Mouse (Mus musculus) MEL (cell line): ENCODE data around the gene Klhl13. TPM values are rescaled to one million over a fixed set of nuclear protein-coding genes. Genes with fewer than 3 reads are reported as not detected.

ENCODE experiments used
- DNase-seq: peaks from one replicate; pipeline ENCODE4 v3.0.0; 2011; ENCODE audit warnings: low read depth, low spot score
- H3K27ac ChIP-seq: 2 replicates; pipeline ENCODE4 v1.5.1; 2012; ENCODE audit warnings: low read depth, mild to moderate bottlenecking, control low read depth, low read length, moderate library complexity; ENCODE audit not compliant: control insufficient read depth
- H3K27me3 ChIP-seq, 2 experiments: fragments of 150-350 bp in 1 of 2; sonication (generic) in 1 of 2; 2 replicates each; pipeline ENCODE4 v1.6.1; 2012; ENCODE audit warnings: low read length in 2 of 2, mild to moderate bottlenecking in 2 of 2, improper control_type of control experiment in 1 of 2, moderate library complexity in 1 of 2; ENCODE audit not compliant: insufficient read depth in 2 of 2, control insufficient read depth in 1 of 2
- H3K36me3 ChIP-seq, 2 experiments: 2 replicates each; pipeline ENCODE4 v1.6.1; 2012 to 2014; ENCODE audit warnings: low read length in 2 of 2, improper control_type of control experiment in 1 of 2, inconsistent platforms in 1 of 2, mild to moderate bottlenecking in 1 of 2; ENCODE audit not compliant: insufficient read depth in 2 of 2, control insufficient read depth in 1 of 2
- H3K4me1 ChIP-seq, 2 experiments: fragments of 150-350 bp in 1 of 2; sonication (generic) in 1 of 2; 2 replicates each; pipeline ENCODE4 v1.6.1; 2012; ENCODE audit warnings: low read length in 2 of 2, improper control_type of control experiment in 1 of 2, mild to moderate bottlenecking in 1 of 2; ENCODE audit not compliant: insufficient read depth in 2 of 2, control insufficient read depth in 1 of 2
- H3K4me3 ChIP-seq, 2 experiments: fragments of 150-350 bp in 1 of 2; sonication (generic) in 1 of 2; 2 replicates each; pipeline ENCODE4 v1.5.1; 2012; ENCODE audit warnings: low read depth in 2 of 2, low read length in 2 of 2, mild to moderate bottlenecking in 2 of 2, moderate library complexity in 2 of 2, control low read depth in 1 of 2, improper control_type of control experiment in 1 of 2; ENCODE audit not compliant: control insufficient read depth in 1 of 2, insufficient read depth in 1 of 2
- H3K79me2 ChIP-seq: 2 replicates; pipeline ENCODE4 v1.6.1; 2012; ENCODE audit warnings: mild to moderate bottlenecking, low read length, moderate library complexity; ENCODE audit not compliant: control insufficient read depth, poor library complexity, insufficient read depth
- H3K9ac ChIP-seq: 2 replicates; pipeline ENCODE4 v1.6.1; 2012; ENCODE audit warnings: low read depth, mild to moderate bottlenecking, control low read depth, low read length, moderate library complexity; ENCODE audit not compliant: control insufficient read depth, poor library complexity, severe bottlenecking
- H3K9me3 ChIP-seq: fragments of 150-350 bp; sonication (generic); replicated peaks from 2 replicates; pipeline ENCODE4 v1.6.1; 2012; ENCODE audit warnings: mild to moderate bottlenecking, low read length, improper control_type of control experiment, moderate library complexity; ENCODE audit not compliant: insufficient read depth
- CHD1 ChIP-seq: IDR thresholded peaks from 2 replicates; pipeline ENCODE4 v1.6.1; 2012; ENCODE audit warnings: low read depth, mild to moderate bottlenecking, inconsistent platforms, low read length, improper control_type of control experiment
- CHD2 ChIP-seq: IDR thresholded peaks from 2 replicates; pipeline ENCODE4 v1.6.1; 2011; ENCODE audit warnings: low read length, improper control_type of control experiment
- ELF1 ChIP-seq: IDR thresholded peaks from 2 replicates; pipeline ENCODE4 v1.6.1; 2014; ENCODE audit warnings: low read depth, mild to moderate bottlenecking, inconsistent platforms, low read length, improper control_type of control experiment, moderate library complexity
- EP300 ChIP-seq, 2 experiments: IDR thresholded peaks; 2 replicates each; pipeline ENCODE4 v1.6.1; 2011; ENCODE audit warnings: improper control_type of control experiment in 2 of 2, low read length in 2 of 2, low read depth in 1 of 2, mild to moderate bottlenecking in 1 of 2
- GABPA ChIP-seq: IDR thresholded peaks from 2 replicates; pipeline ENCODE4 v1.6.1; 2012; ENCODE audit warnings: low read depth, mild to moderate bottlenecking, inconsistent platforms, low read length, improper control_type of control experiment, moderate library complexity
- GATA1 ChIP-seq: IDR thresholded peaks from 2 replicates; pipeline ENCODE4 v1.6.1; 2011; ENCODE audit warnings: low read depth, low read length, improper control_type of control experiment
- KAT2A ChIP-seq: conservative IDR thresholded peaks from 2 replicates; pipeline ENCODE4 v1.6.1; 2012; ENCODE audit warnings: low read depth, low read length, improper control_type of control experiment, inconsistent platforms
- MAX ChIP-seq: IDR thresholded peaks from 2 replicates; pipeline ENCODE4 v1.6.1; 2011; ENCODE audit warnings: low read length, improper control_type of control experiment
- MAZ ChIP-seq: IDR thresholded peaks from 2 replicates; pipeline ENCODE4 v1.6.1; 2012; ENCODE audit warnings: low read depth, mild to moderate bottlenecking, inconsistent platforms, low read length, improper control_type of control experiment
- MXI1 ChIP-seq: IDR thresholded peaks from 2 replicates; pipeline ENCODE4 v1.6.1; 2011; ENCODE audit warnings: mild to moderate bottlenecking, low read depth, low read length, improper control_type of control experiment
- MYB ChIP-seq: IDR thresholded peaks from 2 replicates; pipeline ENCODE4 v1.6.1; 2011; ENCODE audit warnings: mild to moderate bottlenecking, low read depth, low read length, improper control_type of control experiment
- NELFE ChIP-seq: IDR thresholded peaks from 2 replicates; pipeline ENCODE4 v1.6.1; 2011; ENCODE audit warnings: low read depth, low read length, improper control_type of control experiment
- NRF1 ChIP-seq: IDR thresholded peaks from 2 replicates; pipeline ENCODE4 v1.6.1; 2014; ENCODE audit warnings: low read depth, mild to moderate bottlenecking, inconsistent platforms, low read length, improper control_type of control experiment, moderate library complexity; ENCODE audit not compliant: poor library complexity, insufficient read depth, severe bottlenecking
- POLR2AphosphoS2 ChIP-seq: IDR thresholded peaks from 2 replicates; pipeline ENCODE4 v1.6.1; 2011; ENCODE audit warnings: low read length, improper control_type of control experiment
- POLR2AphosphoS5 ChIP-seq: IDR thresholded peaks from 2 replicates; pipeline ENCODE4 v1.6.1; 2012; ENCODE audit warnings: low read depth, borderline replicate concordance, mild to moderate bottlenecking, inconsistent platforms, low read length, moderate library complexity, mixed read lengths
- RAD21 ChIP-seq: IDR thresholded peaks from 2 replicates; pipeline ENCODE4 v1.6.1; 2011; ENCODE audit warnings: mild to moderate bottlenecking, low read depth, low read length, improper control_type of control experiment
- RCOR1 ChIP-seq: IDR thresholded peaks from 2 replicates; pipeline ENCODE4 v1.6.1; 2012; ENCODE audit warnings: low read depth, mild to moderate bottlenecking, inconsistent platforms, low read length, improper control_type of control experiment
- SIN3A ChIP-seq: IDR thresholded peaks from 2 replicates; pipeline ENCODE4 v1.6.1; 2012; ENCODE audit warnings: low read length, improper control_type of control experiment, inconsistent platforms
- SMC3 ChIP-seq: IDR thresholded peaks from 2 replicates; pipeline ENCODE4 v1.6.1; 2011; ENCODE audit warnings: low read depth, low read length, improper control_type of control experiment
- TAL1 ChIP-seq: IDR thresholded peaks from 2 replicates; pipeline ENCODE4 v1.6.1; 2012; ENCODE audit warnings: mild to moderate bottlenecking, inconsistent platforms, low read length, moderate library complexity, mixed read lengths
- TCF12 ChIP-seq: IDR thresholded peaks from 2 replicates; pipeline ENCODE4 v1.6.1; 2014; ENCODE audit warnings: low read depth, mild to moderate bottlenecking, inconsistent platforms, low read length, improper control_type of control experiment, moderate library complexity
- USF1 ChIP-seq: IDR thresholded peaks from 2 replicates; pipeline ENCODE4 v1.6.1; 2014; ENCODE audit warnings: low read depth, mild to moderate bottlenecking, inconsistent platforms, low read length, improper control_type of control experiment, moderate library complexity
- ZKSCAN1 ChIP-seq: IDR thresholded peaks from 2 replicates; pipeline ENCODE4 v1.6.1; 2012; ENCODE audit warnings: low read depth, mild to moderate bottlenecking, inconsistent platforms, low read length, improper control_type of control experiment, moderate library complexity
- polyA plus RNA-seq, 2 experiments: library from polyadenylated mRNA; stranded (reverse) in 1 of 2; unstranded in 1 of 2; fragments of >175 nt in 1 of 2; fragments of >200 nt in 1 of 2; gene quantifications; 2 replicates each; pipeline versions ENCODE4 v1.2.1 to v1.2.4; 2012; ENCODE audit warnings: low replicate concordance in 2 of 2, low read depth in 1 of 2; ENCODE audit not compliant: insufficient read length in 2 of 2, insufficient read depth in 1 of 2, missing spikeins in 1 of 2
- total RNA-seq: library from RNA; depleted of rRNA; stranded (reverse); fragments of 300-350 nt; gene quantifications from 2 replicates; pipeline ENCODE4 v1.2.3, GENCODE M21; 2012

Klhl13 gene
- total and polyA plus RNA-seq, 3 experiments: not detected

- H3K9me3 ChIP-seq: no peaks in the 10 kb centered on the region
- TF ChIP-seq ZKSCAN1 (no peak), GATA1 (no peak), MAZ (no peak), POLR2AphosphoS2 (no peak), NRF1 (no peak), ELF1 (no peak), TCF12 (no peak), KAT2A (no peak), SIN3A (no peak), SMC3 (no peak), CHD2 (no peak), RCOR1 (no peak), POLR2AphosphoS5 (no peak), TAL1 (no peak), CHD1 (no peak), MYB (no peak), EP300 (IDR thresholded peaks at IDR 0.05; ENCODE audit: low read depth in 1 of 2, low read length in 2 of 2) (no peak), MXI1 (no peak), MAX (no peak), GABPA (no peak)
- TF ChIP-seq, all 39 proteins: peak for 0
- H3K9ac ChIP-seq: no peak overlapping the region
- no peak for DNase-seq
- H3K27me3 ChIP-seq: no peaks in the 10 kb centered on the region
- H3K27ac ChIP-seq: no peak overlapping the region
- no peaks in the 10 kb centered on the region for H3K79me2 ChIP-seq
- no peak overlapping the region for H3K4me3 ChIP-seq
- H3K36me3 ChIP-seq: no peaks in the 10 kb centered on the region
- H3K4me1 ChIP-seq: no peaks in the 10 kb centered on the region
Observed at GRCm38 (mm10) chrX:23267601-23268000, 97.3 kb downstream of the Klhl13 start.

- DNase-seq: no peak
- no peak for TF ChIP-seq NELFE
- TF ChIP-seq RAD21: no peak
- no peak for TF ChIP-seq ELF1
- no peak for TF ChIP-seq USF1
- no peak overlapping the region for H3K4me3 ChIP-seq
- no peak overlapping the region for H3K27ac ChIP-seq
- no peak overlapping the region for H3K9ac ChIP-seq
- H3K27me3 ChIP-seq: no peaks in the 10 kb centered on the region
- H3K36me3 ChIP-seq: no peaks in the 10 kb centered on the region
- H3K4me1 ChIP-seq: no peaks in the 10 kb centered on the region
- no peaks in the 10 kb centered on the region for H3K79me2 ChIP-seq
- H3K9me3 ChIP-seq: no peaks in the 10 kb centered on the region
Observed at GRCm38 (mm10) chrX:23248752-23249151, 116.1 kb downstream of the Klhl13 start.
